Mouse (Mus musculus) lung, postnatal 0 days (tissue): ENCODE results near the gene Zfp710.

Experiments used
- CTCF ChIP-seq: IDR thresholded peaks from 2 replicates; pipeline ENCODE4 v1.5.1; 2016; ENCODE audit warnings: antibody characterized with exemption, mild to moderate bottlenecking
- EP300 ChIP-seq: IDR thresholded peaks from 2 replicates; pipeline ENCODE4 v1.6.1; 2016; ENCODE audit warnings: antibody characterized with exemption, mild to moderate bottlenecking, control low read depth

GRCm38 (mm10) chr7:80105637-80106390 lies 81.2 kb downstream of the Zfp710 start:
- no peak for TF ChIP-seq CTCF
- TF ChIP-seq EP300, result no peak
